8 mouse cellular contexts compared by ENCODE assay signal in the genomic region with DNA sequence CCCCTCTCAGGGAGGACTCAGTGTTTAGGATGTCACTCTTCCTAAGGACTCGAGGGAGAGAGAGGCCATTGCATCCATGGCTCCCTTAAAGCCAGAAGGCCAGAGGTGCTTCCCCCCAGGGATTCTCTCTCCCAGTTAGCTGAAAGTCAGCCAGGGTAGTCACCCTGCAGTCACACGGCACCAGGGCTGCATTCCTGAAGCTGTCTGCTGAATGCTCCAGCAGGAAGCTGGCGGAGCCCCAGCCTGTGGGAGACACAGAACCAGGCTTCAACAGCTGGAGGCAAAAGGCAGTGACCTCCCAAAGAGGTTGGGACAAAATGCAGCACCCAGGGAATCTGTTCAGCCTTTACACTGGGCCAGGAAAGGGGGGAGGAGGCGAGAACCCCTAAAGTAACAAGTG. TPM values are rescaled to one million over a fixed set of nuclear protein-coding genes. Genes with fewer than 3 reads are reported as not detected.
DNase-seq lines count a peak whose midpoint lies in the region; TF ChIP-seq lines count a peak whose summit lies in the region.

No protein-coding gene starts in this region.

- no peaks in the 10 kb centered on the region for H3K27me3 ChIP-seq in cerebellum, adult 2 months (ENCODE audit: control insufficient read depth, insufficient read depth, low read length)

- H3K4me3 ChIP-seq in cerebellum, adult 2 months (replicated peaks; ENCODE audit: insufficient read depth, low read depth, low read length), result no peak overlapping the region

- H3K27ac ChIP-seq in cerebellum, adult 2 months (ENCODE audit: insufficient read depth, low read length), result no peak overlapping the region

- WGBS in cerebellum, adult 2 months, result 57% methylated on average over 4 of the region's 4 CpGs

- DNase-seq in adrenal gland, postnatal 14 days, result peak; percentile 29
- DNase-seq in adrenal gland, adult 8-10 months, result no peak
- peak; percentile 77 for DNase-seq in 3T3-L1 (ENCODE audit: low read depth, low spot score)
- peak; percentile 73 for DNase-seq in heart, adult 8-10 months (ENCODE audit: low spot score)
- peak; percentile 84 for DNase-seq in kidney, postnatal 10 days
- peak; percentile 31 for DNase-seq in skeletal muscle tissue, adult 2 months (ENCODE audit: low read depth, low spot score)
- DNase-seq in cerebellum, adult 8-10 months, result no peak
- no peak for DNase-seq in cerebellum, adult 2 months

- peaks cover 16% of the 10 kb centered on the region for H3K4me1 ChIP-seq in cerebellum, adult 2 months (ENCODE audit: control insufficient read depth, insufficient read depth, low read length)

- no peak for TF ChIP-seq POLR2A in cerebellum, adult 2 months (IDR thresholded peaks at IDR 0.05; ENCODE audit: borderline replicate concordance, insufficient read depth, low read length)

- TF ChIP-seq CTCF in cerebellum, adult 2 months (IDR thresholded peaks at IDR 0.05; ENCODE audit: borderline replicate concordance, insufficient read depth, low read depth, low read length), result no peak

RNA-seq across cellular contexts. Expression of a gene that starts 53.2 kb away (rescaled TPM):
- total RNA-seq in adrenal gland, postnatal 14 days (2021), result 1.4 and 1.9 TPM in 2 replicates
- 1 to 10 TPM in 1 of 4 experiments, under 1 TPM in 3; 0.17 to 1.5 (median 0.64) TPM for total RNA-seq in adrenal gland, adult 8-10 months (2022)
- under 1 TPM; 0.31 to 0.89 (median 0.65) TPM for total RNA-seq in heart, adult 8-10 months (2022)
- polyA plus RNA-seq in cerebellum, adult 2 months (2012; rRNA removed), result 64.7 and 79.9 TPM in 2 replicates

Comparison
In these comparisons a context has a peak if more than half of its experiments do, and no peak if none do; other contexts are left out.
1. DNase-seq: peak in adrenal gland, postnatal 14 days (single experiment), 3T3-L1 (single experiment), heart, adult 8-10 months (single experiment), kidney, postnatal 10 days (single experiment) and skeletal muscle tissue, adult 2 months (single experiment); none in adrenal gland, adult 8-10 months (single experiment), cerebellum, adult 8-10 months (single experiment) and cerebellum, adult 2 months (0 of 2).